Mouse (Mus musculus): ENCODE data around the gene Lsamp. TPM values are rescaled to one million over a fixed set of nuclear protein-coding genes. Genes with fewer than 3 reads are reported as not detected.

Gene Lsamp
- total and polyA plus RNA-seq, 2 experiments from 2014 or later = 116 to 210 TPM

GRCm38 (mm10) chr16:41728900-41729585 lies 1744.9 kb downstream of the Lsamp start:
- Histone ChIP-seq H3K9ac (replicated peaks; ENCODE audit: low read length, poor library complexity, severe bottlenecking) (no peak overlapping the region), H3K9me3 (ENCODE audit: low read length) (no peaks in the 10 kb centered on the region), H3K27ac (ENCODE audit: low read depth, low read length) (no peak overlapping the region), H3K4me1 (ENCODE audit: insufficient read depth, low read length) (no peaks in the 10 kb centered on the region), H3K4me2 (ENCODE audit: low read depth, low read length, poor library complexity, severe bottlenecking) (no peak overlapping the region), H3K27me3 (ENCODE audit: insufficient read depth, low read length) (no peaks in the 10 kb centered on the region), H3K4me3 (ENCODE audit: low read depth, low read length) (no peak overlapping the region), H3K36me3 (ENCODE audit: insufficient read depth, low read length) (no peaks in the 10 kb centered on the region)
- DNase-seq (ENCODE audit: low spot score) (peak; percentile 86), ATAC-seq (ENCODE audit: low FRiP score) (no peak; the same call in 1 of the 2 replicates)
- 71% methylated on average over 9 of the region's 9 CpGs for WGBS
- TF ChIP-seq CTCF (IDR thresholded peaks at IDR 0.05) = no peak

GRCm38 (mm10) chr16:41729911-41730310 lies 1745.8 kb downstream of the Lsamp start:
- H3K4me3 ChIP-seq (ENCODE audit: low read depth, low read length) = no peak overlapping the region
- ATAC-seq (ENCODE audit: low FRiP score) (no peak), DNase-seq (ENCODE audit: low spot score) (no peak)
- WGBS = 96% methylated on average over 1 of the region's 1 CpGs
- no peak overlapping the region for H3K4me2 ChIP-seq (ENCODE audit: low read depth, low read length, poor library complexity, severe bottlenecking)
- H3K27me3 ChIP-seq (ENCODE audit: insufficient read depth, low read length) = no peaks in the 10 kb centered on the region
- TF ChIP-seq CTCF (IDR thresholded peaks at IDR 0.05) = no peak
- H3K27ac ChIP-seq (ENCODE audit: low read depth, low read length) = no peak overlapping the region
- no peaks in the 10 kb centered on the region for H3K36me3 ChIP-seq (ENCODE audit: insufficient read depth, low read length)
- no peaks in the 10 kb centered on the region for H3K9me3 ChIP-seq (ENCODE audit: low read length)
- no peak overlapping the region for H3K9ac ChIP-seq (replicated peaks; ENCODE audit: low read length, poor library complexity, severe bottlenecking)
- no peaks in the 10 kb centered on the region for H3K4me1 ChIP-seq (ENCODE audit: insufficient read depth, low read length)

- Histone ChIP-seq H3K4me2 (ENCODE audit: low read depth, low read length, poor library complexity, severe bottlenecking) (no peak overlapping the region), H3K27me3 (ENCODE audit: insufficient read depth, low read length) (no peaks in the 10 kb centered on the region), H3K4me1 (ENCODE audit: insufficient read depth, low read length) (no peaks in the 10 kb centered on the region), H3K9me3 (ENCODE audit: low read length) (no peaks in the 10 kb centered on the region), H3K9ac (replicated peaks; ENCODE audit: low read length, poor library complexity, severe bottlenecking) (no peak overlapping the region), H3K27ac (ENCODE audit: low read depth, low read length) (peak overlapping the region; percentile 38; the same call in 1 of the 2 replicates), H3K36me3 (ENCODE audit: insufficient read depth, low read length) (no peaks in the 10 kb centered on the region), H3K4me3 (ENCODE audit: low read depth, low read length) (no peak overlapping the region)
- ATAC-seq (ENCODE audit: low FRiP score) (peak; percentile 52; the same call in 1 of the 2 replicates), DNase-seq (ENCODE audit: low spot score) (peak; percentile 78)
- 60% methylated on average over 4 of the region's 4 CpGs for WGBS
- no peak for TF ChIP-seq CTCF (IDR thresholded peaks at IDR 0.05)
Observed at GRCm38 (mm10) chr16:41745037-41745436, 1760.9 kb downstream of the Lsamp start.

GRCm38 (mm10) chr16:41746235-41746911 lies 1762.2 kb downstream of the Lsamp start:
- 92% methylated on average over 11 of the region's 11 CpGs for WGBS
- no peak for TF ChIP-seq CTCF (IDR thresholded peaks at IDR 0.05)

GRCm38 (mm10) chr16:41747874-41748273 lies 1763.7 kb downstream of the Lsamp start:
- DNase-seq (ENCODE audit: low spot score) = no peak
- no peaks in the 10 kb centered on the region for H3K9me3 ChIP-seq (ENCODE audit: low read length)
- 81% methylated on average over 2 of the region's 2 CpGs for WGBS
- H3K4me3 ChIP-seq (ENCODE audit: low read depth, low read length) = no peak overlapping the region
- no peak overlapping the region for H3K9ac ChIP-seq (replicated peaks; ENCODE audit: low read length, poor library complexity, severe bottlenecking)
- no peak for ATAC-seq (ENCODE audit: low FRiP score)
- no peaks in the 10 kb centered on the region for H3K4me1 ChIP-seq (ENCODE audit: insufficient read depth, low read length)
- no peak overlapping the region for H3K4me2 ChIP-seq (ENCODE audit: low read depth, low read length, poor library complexity, severe bottlenecking)
- no peaks in the 10 kb centered on the region for H3K36me3 ChIP-seq (ENCODE audit: insufficient read depth, low read length)
- no peaks in the 10 kb centered on the region for H3K27me3 ChIP-seq (ENCODE audit: insufficient read depth, low read length)
- H3K27ac ChIP-seq (ENCODE audit: low read depth, low read length) = no peak overlapping the region
- TF ChIP-seq CTCF (IDR thresholded peaks at IDR 0.05) = no peak

More at GRCm38 (mm10) chr16:41746235-41746911, 1762.2 kb downstream of the Lsamp start:
- H3K9me3 ChIP-seq (ENCODE audit: low read length) = no peaks in the 10 kb centered on the region
- ATAC-seq (ENCODE audit: low FRiP score) (no peak), DNase-seq (ENCODE audit: low spot score) (no peak)
- H3K4me2 ChIP-seq (ENCODE audit: low read depth, low read length, poor library complexity, severe bottlenecking) = no peak overlapping the region
- H3K36me3 ChIP-seq (ENCODE audit: insufficient read depth, low read length) = no peaks in the 10 kb centered on the region
- H3K27me3 ChIP-seq (ENCODE audit: insufficient read depth, low read length) = no peaks in the 10 kb centered on the region
- H3K4me1 ChIP-seq (ENCODE audit: insufficient read depth, low read length) = no peaks in the 10 kb centered on the region
- no peak overlapping the region for H3K9ac ChIP-seq (replicated peaks; ENCODE audit: low read length, poor library complexity, severe bottlenecking)
- no peak overlapping the region for H3K4me3 ChIP-seq (ENCODE audit: low read depth, low read length)
- H3K27ac ChIP-seq (ENCODE audit: low read depth, low read length) = no peak overlapping the region

- ATAC-seq (ENCODE audit: low FRiP score) (no peak), DNase-seq (ENCODE audit: low spot score) (no peak)
- Histone ChIP-seq H3K4me1 (ENCODE audit: insufficient read depth, low read length) (no peaks in the 10 kb centered on the region), H3K9me3 (ENCODE audit: low read length) (no peaks in the 10 kb centered on the region), H3K9ac (replicated peaks; ENCODE audit: low read length, poor library complexity, severe bottlenecking) (no peak overlapping the region), H3K27ac (ENCODE audit: low read depth, low read length) (no peak overlapping the region), H3K4me3 (ENCODE audit: low read depth, low read length) (no peak overlapping the region), H3K4me2 (ENCODE audit: low read depth, low read length, poor library complexity, severe bottlenecking) (no peak overlapping the region), H3K27me3 (ENCODE audit: insufficient read depth, low read length) (no peaks in the 10 kb centered on the region), H3K36me3 (ENCODE audit: insufficient read depth, low read length) (no peaks in the 10 kb centered on the region)
- no peak for TF ChIP-seq CTCF (IDR thresholded peaks at IDR 0.05)
- 92% methylated on average over 2 of the region's 2 CpGs for WGBS
Observed at GRCm38 (mm10) chr16:41748759-41749158, 1764.6 kb downstream of the Lsamp start.

All from midbrain, postnatal 0 days (tissue).